Mouse (Mus musculus): Measurements from ENCODE around the gene Gm10471. TPM values are rescaled to one million over a fixed set of nuclear protein-coding genes. Genes with fewer than 3 reads are reported as not detected.
"Not testable (repeated sequence)": the region's sequence is repeated elsewhere in the genome, so short reads cannot be mapped to it uniquely, and the experiment has no call there.

The Gm10471 gene
- 0.05 TPM in 1 of 2 replicates, not detected in the other for polyA plus RNA-seq (2015; fragmentation: Nextera tagmentation; extraction: Ambion mirVana)

GRCm38 (mm10) chr5:26089191-26089590 lies at the start of gene Gm10471:
TSS of gene Gm10471 (minus strand) at chr5:26089291.
- ATAC-seq (ENCODE audit: insufficient read depth, low FRiP score, low read depth); H3K9ac ChIP-seq; H3K4me3 ChIP-seq (replicated peaks); H3K27me3 ChIP-seq (replicated peaks); H3K4me2 ChIP-seq; H3K9me3 ChIP-seq; H3K4me1 ChIP-seq; H3K36me3 ChIP-seq; H3K27ac ChIP-seq: not testable (repeated sequence)
- WGBS: 80% methylated on average over 1 of the region's 1 CpGs

- not testable (repeated sequence) for H3K27me3 ChIP-seq (replicated peaks); H3K4me1 ChIP-seq; H3K4me3 ChIP-seq (replicated peaks); H3K4me2 ChIP-seq; ATAC-seq (ENCODE audit: insufficient read depth, low FRiP score, low read depth); H3K9ac ChIP-seq; H3K36me3 ChIP-seq; H3K9me3 ChIP-seq; H3K27ac ChIP-seq
- WGBS: no CpG with 5 or more reads among the region's 3 CpGs
Observed at GRCm38 (mm10) chr5:26121321-26121720, 32.2 kb upstream of the Gm10471 start, which contains the start of gene Gm10220. TSS of gene Gm10220 (minus strand) at chr5:26121421.

GRCm38 (mm10) chr5:26105262-26105661 lies 16.2 kb upstream of the Gm10471 start, which contains the start of gene 5031410I06Rik:
TSS of gene 5031410I06Rik (minus strand) at chr5:26105362.
- not testable (repeated sequence) for H3K4me2 ChIP-seq; ATAC-seq (ENCODE audit: insufficient read depth, low FRiP score, low read depth); H3K27ac ChIP-seq; H3K4me1 ChIP-seq; H3K9me3 ChIP-seq; H3K27me3 ChIP-seq (replicated peaks); H3K4me3 ChIP-seq (replicated peaks); H3K36me3 ChIP-seq; H3K9ac ChIP-seq
- WGBS: no CpG with 5 or more reads among the region's 3 CpGs

- H3K4me2 ChIP-seq; H3K4me3 ChIP-seq (replicated peaks); H3K9me3 ChIP-seq; ATAC-seq (ENCODE audit: insufficient read depth, low FRiP score, low read depth); H3K27me3 ChIP-seq (replicated peaks); H3K27ac ChIP-seq; H3K36me3 ChIP-seq; H3K9ac ChIP-seq; H3K4me1 ChIP-seq: not testable (repeated sequence)
Observed at GRCm38 (mm10) chr5:26079023-26079422, 10.1 kb downstream of the Gm10471 start.

GRCm38 (mm10) chr5:26070716-26071115 lies 18.4 kb downstream of the Gm10471 start:
- Histone ChIP-seq H3K9me3 (no peaks in the 10 kb centered on the region), H3K27ac (no peak overlapping the region), H3K4me2 (no peak overlapping the region), H3K36me3 (no peaks in the 10 kb centered on the region), H3K4me1 (no peaks in the 10 kb centered on the region), H3K27me3 (replicated peaks) (no peaks in the 10 kb centered on the region), H3K9ac (no peak overlapping the region), H3K4me3 (replicated peaks) (no peak overlapping the region)
- 84% methylated on average over 24 of the region's 24 CpGs for WGBS
- ATAC-seq (ENCODE audit: insufficient read depth, low FRiP score, low read depth): no peak

- not testable (repeated sequence) for ATAC-seq (ENCODE audit: insufficient read depth, low FRiP score, low read depth); H3K4me1 ChIP-seq; H3K27ac ChIP-seq; H3K27me3 ChIP-seq (replicated peaks); H3K9ac ChIP-seq; H3K4me3 ChIP-seq (replicated peaks); H3K36me3 ChIP-seq; H3K9me3 ChIP-seq; H3K4me2 ChIP-seq
- WGBS: 100% methylated on average over 1 of the region's 2 CpGs
Observed at GRCm38 (mm10) chr5:26058481-26058880, 30.6 kb downstream of the Gm10471 start, which contains the start of gene Gm7347. TSS of gene Gm7347 (minus strand) at chr5:26058581.

- WGBS: 72% methylated on average over 2 of the region's 2 CpGs
- H3K27ac ChIP-seq; H3K9me3 ChIP-seq; H3K4me1 ChIP-seq; H3K36me3 ChIP-seq; H3K4me3 ChIP-seq (replicated peaks); ATAC-seq (ENCODE audit: insufficient read depth, low FRiP score, low read depth); H3K27me3 ChIP-seq (replicated peaks); H3K4me2 ChIP-seq; H3K9ac ChIP-seq: not testable (repeated sequence)
Observed at GRCm38 (mm10) chr5:26039458-26039857, 49.6 kb downstream of the Gm10471 start, which contains the start of gene Speer4a. TSS of gene Speer4a (minus strand) at chr5:26039558.

Other genes with a start within 250 kb of the Gm10471 start
- gene Gm21663, start 146.9 kb downstream of the Gm10471 start, polyA plus RNA-seq (2015; fragmentation: Nextera tagmentation; extraction: Ambion mirVana): 0.05 TPM in 1 of 2 replicates, not detected in the other
- 0.06 TPM in 1 of 2 replicates, not detected in the other for gene Gm21671, start 134.9 kb downstream of the Gm10471 start, polyA plus RNA-seq (2015; fragmentation: Nextera tagmentation; extraction: Ambion mirVana)
- gene Gm21680, start 116.6 kb downstream of the Gm10471 start, polyA plus RNA-seq (2015; fragmentation: Nextera tagmentation; extraction: Ambion mirVana): 0.08 and 0.17 TPM in 2 replicates
- gene Gm21698, start 100.6 kb downstream of the Gm10471 start, polyA plus RNA-seq (2015; fragmentation: Nextera tagmentation; extraction: Ambion mirVana): 0.17 TPM in 1 of 2 replicates, not detected in the other
- 0.12 TPM in 1 of 2 replicates, not detected in the other for gene Gm1979, start 84.5 kb downstream of the Gm10471 start, polyA plus RNA-seq (2015; fragmentation: Nextera tagmentation; extraction: Ambion mirVana)
- not detected in 2 replicates for gene Gm5862, start 66.4 kb downstream of the Gm10471 start, polyA plus RNA-seq (2015; fragmentation: Nextera tagmentation; extraction: Ambion mirVana)
- gene Speer4a, start 49.7 kb downstream of the Gm10471 start, polyA plus RNA-seq (2015; fragmentation: Nextera tagmentation; extraction: Ambion mirVana): 0.06 and 0.08 TPM in 2 replicates
- not detected in 2 replicates for gene Gm7347, start 30.7 kb downstream of the Gm10471 start, polyA plus RNA-seq (2015; fragmentation: Nextera tagmentation; extraction: Ambion mirVana)
- gene 5031410I06Rik, start 16.1 kb upstream of the Gm10471 start, polyA plus RNA-seq (2015; fragmentation: Nextera tagmentation; extraction: Ambion mirVana): not detected in 2 replicates
- 0.08 TPM in 1 of 2 replicates, not detected in the other for gene Gm10220, start 32.1 kb upstream of the Gm10471 start, polyA plus RNA-seq (2015; fragmentation: Nextera tagmentation; extraction: Ambion mirVana)
- 0.05 TPM in 1 of 2 replicates, not detected in the other for gene Gm7361, start 168.4 kb upstream of the Gm10471 start, polyA plus RNA-seq (2015; fragmentation: Nextera tagmentation; extraction: Ambion mirVana)

Data from stomach, embryonic 15.5 days (tissue).